Comparison of ENCODE assay signal across 8 mouse cellular contexts in genomic region chr5:76658084-76658934, GRCm38 (mm10). TPM values are rescaled to one million over a fixed set of nuclear protein-coding genes. Genes with fewer than 3 reads are reported as not detected.
DNase-seq lines count a peak whose midpoint lies in the region; ATAC-seq and TF ChIP-seq lines count a peak whose summit lies in the region.

No protein-coding gene starts in this region.

- H3K27me3 ChIP-seq in embryonic facial prominence, embryonic 12.5 days: no peaks in the 10 kb centered on the region
- H3K27me3 ChIP-seq in liver, adult 2 months (ENCODE audit: control insufficient read depth, insufficient read depth, low read length): peaks cover 12% of the 10 kb centered on the region
- H3K27me3 ChIP-seq in neural tube, embryonic 11.5 days (ENCODE audit: control insufficient read depth, insufficient read depth, low read length): no peaks in the 10 kb centered on the region

- H3K79me2 ChIP-seq in liver, adult 2 months (ENCODE audit: control insufficient read depth, insufficient read depth, low read length): no peaks in the 10 kb centered on the region

- WGBS in embryonic facial prominence, embryonic 12.5 days: 1% methylated on average over 38 of the region's 38 CpGs
- WGBS in liver, adult 2 months: 6% methylated on average over 38 of the region's 38 CpGs
- WGBS in neural tube, embryonic 11.5 days: 2% methylated on average over 38 of the region's 38 CpGs

- H3K27ac ChIP-seq in left cerebral cortex, adult 2 months: peak overlapping the region; percentile 83
- H3K27ac ChIP-seq in embryonic facial prominence, embryonic 12.5 days: peak overlapping the region; percentile 83
- no peak overlapping the region for H3K27ac ChIP-seq in liver, adult 2 months (replicated peaks; ENCODE audit: insufficient read depth, low read depth, low read length)
- peak overlapping the region; percentile 96 for H3K27ac ChIP-seq in neural tube, embryonic 11.5 days (ENCODE audit: low read depth, low read length)

- peak; percentile 68 for ATAC-seq in embryonic facial prominence, embryonic 12.5 days (ENCODE audit: insufficient number of reproducible peaks, insufficient read depth, low FRiP score, low TSS enrichment)
- ATAC-seq in hematopoietic stem cell, adult 5-6 weeks (replicated peaks in 1 of 2; ENCODE audit: insufficient read depth in 1 of 2, low FRiP score in 2 of 2, low TSS enrichment in 1 of 2, low read depth in 1 of 2, poor library complexity in 2 of 2, severe bottlenecking in 2 of 2): peak; percentile 44 to 83
- peak; percentile 75 for ATAC-seq in neural tube, embryonic 11.5 days (ENCODE audit: insufficient read depth, low FRiP score, low TSS enrichment)

- peak overlapping the region; percentile 85 for H3K9ac ChIP-seq in embryonic facial prominence, embryonic 12.5 days
- H3K9ac ChIP-seq in liver, adult 2 months (ENCODE audit: low read depth, low read length): no peak overlapping the region
- peak overlapping the region; percentile 99 for H3K9ac ChIP-seq in neural tube, embryonic 11.5 days (ENCODE audit: low read length)

- H3K4me2 ChIP-seq in embryonic facial prominence, embryonic 12.5 days (replicated peaks): peak overlapping the region; percentile 80
- H3K4me2 ChIP-seq in neural tube, embryonic 11.5 days (ENCODE audit: low read depth): peak overlapping the region; percentile 58

- no peaks in the 10 kb centered on the region for H3K36me3 ChIP-seq in embryonic facial prominence, embryonic 12.5 days
- no peaks in the 10 kb centered on the region for H3K36me3 ChIP-seq in liver, adult 2 months (ENCODE audit: control insufficient read depth, insufficient read depth, low read length)
- H3K36me3 ChIP-seq in neural tube, embryonic 11.5 days (ENCODE audit: control insufficient read depth, insufficient read depth, low read length): no peaks in the 10 kb centered on the region

- peak; percentile 41 to 50 for DNase-seq in left cerebral cortex, adult 2 months (ENCODE audit: extremely low spot score in 1 of 2, low spot score in 2 of 2)
- DNase-seq in left cerebral cortex, adult 11 months (ENCODE audit: low spot score): no peak
- peak; percentile 42 for DNase-seq in adrenal gland, postnatal 25 days
- DNase-seq in liver, adult 2 months (ENCODE audit: extremely low read depth, low read depth, low spot score): no peak
- peak; percentile 78 for DNase-seq in neural tube, embryonic 11.5 days (ENCODE audit: low spot score)
- DNase-seq in adipocyte (ENCODE audit: low spot score): no peak

- intact Hi-C loops in left cerebral cortex, adult 2 months (cut with DNase I): loop anchor here (5.0 kb wide), 3 partner anchors 44 to 184 kb away; no protein-coding TSS in a partner anchor

- peak overlapping the region; percentile 90 for H3K4me3 ChIP-seq in left cerebral cortex, adult 2 months
- peak overlapping the region; percentile 69 for H3K4me3 ChIP-seq in embryonic facial prominence, embryonic 12.5 days
- peak overlapping the region; percentile 14; the same call in 1 of the 2 replicates for H3K4me3 ChIP-seq in liver, adult 2 months (ENCODE audit: insufficient read depth, low read depth, low read length)
- H3K4me3 ChIP-seq in neural tube, embryonic 11.5 days (ENCODE audit: low read depth, low read length): peak overlapping the region; percentile 79

- H3K4me1 ChIP-seq in embryonic facial prominence, embryonic 12.5 days: 0 out of 2 replicates have a peak, but pooled peaks cover 2% of the 10 kb centered on the region
- H3K4me1 ChIP-seq in liver, adult 2 months (ENCODE audit: control insufficient read depth, insufficient read depth, low read length): peaks cover 5% of the 10 kb centered on the region
- H3K4me1 ChIP-seq in neural tube, embryonic 11.5 days (ENCODE audit: control insufficient read depth, insufficient read depth, low read length): peaks cover 10% of the 10 kb centered on the region; the same call in 1 of the 2 replicates

- no peak for TF ChIP-seq CTCF in left cerebral cortex, adult 2 months (IDR thresholded peaks at IDR 0.05)
- TF ChIP-seq CTCF in liver, adult 2 months (IDR thresholded peaks at IDR 0.05; ENCODE audit: low read depth, low read length): no peak

- no peak for TF ChIP-seq POLR2A in liver, adult 2 months (IDR thresholded peaks at IDR 0.05; ENCODE audit: extremely low read depth, insufficient read depth, low read length)

- no peaks in the 10 kb centered on the region for H3K9me3 ChIP-seq in embryonic facial prominence, embryonic 12.5 days
- no peaks in the 10 kb centered on the region for H3K9me3 ChIP-seq in neural tube, embryonic 11.5 days (ENCODE audit: control insufficient read depth, low read length)

RNA-seq across cellular contexts. Expression of gene C530008M17Rik, which starts 2.0 kb away (rescaled TPM):
- 10 to 100 TPM; 59.4 to 61.7 TPM for total RNA-seq in left cerebral cortex, adult 2 months (2021)
- 25.1 and 27.9 TPM in 2 replicates for total RNA-seq in adrenal gland, postnatal 25 days (2021)
- 28.0 and 32.0 TPM in 2 replicates for polyA plus RNA-seq in embryonic facial prominence, embryonic 12.5 days (2016; fragmentation: Nextera tagmentation; extraction: Ambion mirVana)
- total RNA-seq in hematopoietic stem cell, adult 5-6 weeks (2017): 2.8 and 3.9 TPM in 2 replicates
- total RNA-seq in liver, adult 2 months (2014; rRNA removed): under 0.01 and 0.07 TPM in 2 replicates
- 0.01 and 0.02 TPM in 2 replicates for polyA plus RNA-seq in liver, adult 2 months (2012; rRNA removed)
- polyA plus RNA-seq in neural tube, embryonic 11.5 days (2014; fragmentation: Nextera tagmentation; extraction: Ambion mirVana): 36.8 and 38.6 TPM in 2 replicates

Comparison
In these comparisons a context has a peak if more than half of its experiments do, and no peak if none do; other contexts are left out.
1. DNase-seq: peak in left cerebral cortex, adult 2 months (2 of 2), adrenal gland, postnatal 25 days (single experiment) and neural tube, embryonic 11.5 days (single experiment); none in left cerebral cortex, adult 11 months (single experiment), liver, adult 2 months (single experiment) and adipocyte (single experiment).
2. H3K4me3 ChIP-seq: peak in every context shown above with its lines; median percentile 90 in left cerebral cortex, adult 2 months; 79 in neural tube, embryonic 11.5 days; 69 in embryonic facial prominence, embryonic 12.5 days; 14 in liver, adult 2 months.
3. Peak in every context shown above with its lines, with median percentiles within 50 percentile points of each other: ATAC-seq.